Mouse (Mus musculus) liver, embryonic 11.5 days (tissue): ENCODE measurements around the gene Prame. TPM values are rescaled to one million over a fixed set of nuclear protein-coding genes. Genes with fewer than 3 reads are reported as not detected.
"Not testable (repeated sequence)": the region's sequence is repeated elsewhere in the genome, so short reads cannot be mapped to it uniquely, and the experiment has no call there.

Source experiments
- ATAC-seq: fragments of 200-750 bp; cut with Nextera tagmentation; replicated peaks from 2 replicates; pipeline ENCODE4 v1.8.0; 2017; ENCODE audit warnings: moderate number of reproducible peaks, mild to moderate bottlenecking, moderate TSS enrichment, moderate library complexity; ENCODE audit not compliant: low FRiP score
- DNase-seq: peaks from one replicate; pipeline ENCODE4 v3.0.0-alpha.2; 2017; ENCODE audit warnings: low spot score
- H3K27ac ChIP-seq: fragments of 300-500 bp; sonication (generic); 2 replicates; pipeline ENCODE4 v1.5.1; 2014; ENCODE audit warnings: mild to moderate bottlenecking, low read depth, low read length, control low read depth
- H3K27me3 ChIP-seq: fragments of 300-500 bp; sonication (generic); replicated peaks from 2 replicates; pipeline ENCODE4 v1.6.1; 2014; ENCODE audit warnings: low read length, mixed read lengths; ENCODE audit not compliant: control insufficient read depth, insufficient read depth
- H3K36me3 ChIP-seq: fragments of 300-500 bp; sonication (generic); 2 replicates; pipeline ENCODE4 v1.6.1; 2014; ENCODE audit warnings: mild to moderate bottlenecking, low read length, moderate library complexity, mixed read lengths; ENCODE audit not compliant: control insufficient read depth, insufficient read depth
- H3K4me1 ChIP-seq: fragments of 300-500 bp; sonication (generic); replicated peaks from 2 replicates; pipeline ENCODE4 v1.6.1; 2014; ENCODE audit warnings: low read length, mixed read lengths; ENCODE audit not compliant: control insufficient read depth, insufficient read depth
- H3K4me2 ChIP-seq: fragments of 300-500 bp; sonication (generic); 2 replicates; pipeline ENCODE4 v1.6.1; 2014; ENCODE audit warnings: mild to moderate bottlenecking, control low read depth, moderate library complexity
- H3K4me3 ChIP-seq: fragments of 300-500 bp; sonication (generic); 2 replicates; pipeline ENCODE4 v1.5.1; 2014; ENCODE audit warnings: low read depth, low read length, control low read depth
- H3K9ac ChIP-seq: fragments of 300-500 bp; sonication (generic); 2 replicates; pipeline ENCODE4 v1.6.1; 2014; ENCODE audit warnings: low read depth, low read length, control low read depth
- H3K9me3 ChIP-seq: fragments of 300-500 bp; sonication (generic); 2 replicates; pipeline ENCODE4 v1.6.1; 2016; ENCODE audit warnings: low read length, inconsistent platforms, mixed read lengths; ENCODE audit not compliant: control insufficient read depth
- WGBS: fragments of 180-500 bp; shearing (Covaris S2); extraction: QIAGEN DNeasy Blood & Tissue Kit; methylation state at CpG from one replicate; pipeline ENCODE4 v1.1.7; 2014; 5-methylcytosine and 5-hydroxymethylcytosine counted together
- polyA plus RNA-seq: library from polyadenylated mRNA; unstranded; fragments of >200 nt; fragmentation: Nextera tagmentation; extraction: Ambion mirVana; gene quantifications from 2 replicates; pipeline ENCODE4 v1.2.1, GENCODE M21; 2014

Prame gene
- polyA plus RNA-seq, 1 experiment from 2014 or later = not detected

DNA sequence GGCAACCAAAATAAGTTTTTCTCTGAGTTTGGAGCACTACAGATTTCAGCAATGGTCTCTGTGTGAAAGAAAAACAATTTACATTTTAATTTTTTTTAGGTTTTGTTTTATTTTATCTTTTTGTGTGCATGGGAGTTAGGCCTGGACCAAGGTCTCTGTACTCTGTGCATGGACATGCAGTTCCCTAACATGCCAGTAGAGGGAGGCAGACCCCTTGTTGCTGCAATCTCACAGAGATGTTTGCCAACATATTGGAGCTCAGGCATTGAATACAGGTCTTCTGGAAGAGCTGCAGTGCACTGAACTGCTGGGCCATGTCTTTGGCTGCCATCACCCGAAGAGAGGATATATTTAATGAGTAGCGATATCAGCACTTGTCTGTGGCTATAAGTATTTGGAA is 58.0 kb downstream of the Prame start:
- H3K36me3 ChIP-seq, H3K27ac ChIP-seq, H3K27me3 ChIP-seq, H3K4me2 ChIP-seq, H3K4me3 ChIP-seq, H3K9ac ChIP-seq, H3K4me1 ChIP-seq, ATAC-seq, H3K9me3 ChIP-seq, DNase-seq: not testable (repeated sequence)
- WGBS = 0% methylated on average over 1 of the region's 2 CpGs

DNA sequence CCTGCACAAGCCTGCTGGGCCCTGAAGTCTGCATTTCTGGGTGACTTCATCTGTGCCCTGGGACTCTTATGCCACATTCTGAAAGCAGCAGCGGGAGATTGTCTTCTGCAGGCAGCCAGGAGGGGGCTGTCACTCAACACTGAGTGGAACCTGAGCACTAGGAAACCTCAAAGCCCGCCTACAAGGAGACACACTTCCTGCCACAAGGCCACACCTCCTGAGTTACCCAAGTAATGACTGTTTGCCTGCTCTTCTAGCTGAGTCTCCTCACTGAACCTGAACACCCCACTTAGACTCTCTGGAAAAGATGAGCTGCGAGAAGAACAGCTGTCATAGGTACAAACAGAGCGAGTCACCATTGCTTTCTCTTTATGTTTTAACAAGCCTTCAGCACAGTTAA is 62.6 kb downstream of the Prame start:
- H3K4me2 ChIP-seq, H3K4me3 ChIP-seq, DNase-seq, H3K27ac ChIP-seq, ATAC-seq, H3K9me3 ChIP-seq, H3K4me1 ChIP-seq, H3K27me3 ChIP-seq, H3K36me3 ChIP-seq, H3K9ac ChIP-seq: not testable (repeated sequence)
- 51% methylated on average over 4 of the region's 4 CpGs for WGBS

Other genes with a start within 250 kb of the Prame start
- not detected in 2 replicates for gene Gm7903, start 193.9 kb downstream of the Prame start, polyA plus RNA-seq
- gene AV320801, start 133.1 kb downstream of the Prame start, polyA plus RNA-seq = not detected in 2 replicates
- 0.25 and 0.27 TPM in 2 replicates for gene Nxf7, start 28.9 kb downstream of the Prame start, polyA plus RNA-seq
- gene Tcp11x2, start 66.1 kb upstream of the Prame start, polyA plus RNA-seq = not detected in 2 replicates
- gene Tmsb15a, start 97.6 kb upstream of the Prame start, polyA plus RNA-seq = not detected in 2 replicates
- 7.3 and 8.4 TPM in 2 replicates for gene Armcx5, start 115.0 kb upstream of the Prame start, polyA plus RNA-seq
- gene Gprasp1, start 115.0 kb upstream of the Prame start, polyA plus RNA-seq = 24.2 and 28.5 TPM in 2 replicates
- gene Bhlhb9, start 169.9 kb upstream of the Prame start, polyA plus RNA-seq = 35.6 and 36.8 TPM in 2 replicates
- 6.5 and 8.9 TPM in 2 replicates for gene Gprasp2, start 211.3 kb upstream of the Prame start, polyA plus RNA-seq